Mouse (Mus musculus): ENCODE data around the gene Camta2. TPM values are rescaled to one million over a fixed set of nuclear protein-coding genes. Genes with fewer than 3 reads are reported as not detected.

Camta2 gene
- polyA plus RNA-seq, 1 experiment from 2014 or later = 3.3 TPM

DNA sequence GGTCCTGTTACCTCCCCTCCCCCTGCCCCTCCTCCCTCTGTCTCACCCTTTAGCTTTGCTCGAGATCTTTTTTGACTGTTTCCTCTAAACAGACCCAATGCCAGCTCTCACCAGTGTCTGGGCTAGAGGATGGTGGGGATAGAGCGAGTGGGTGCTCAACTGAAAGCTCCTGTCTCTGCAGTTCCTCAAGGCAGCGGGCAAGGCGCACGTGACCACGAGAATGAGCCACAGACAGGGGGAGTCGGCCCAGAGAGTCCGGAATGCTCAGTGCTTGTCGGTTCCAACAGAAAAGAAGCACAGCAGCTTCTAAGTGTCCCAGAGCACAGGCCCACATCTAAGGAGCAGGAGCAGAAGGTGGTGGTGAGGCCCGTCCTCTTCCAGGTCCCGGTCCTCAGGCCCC, 13.4 kb downstream of the Camta2 start:
- 55% methylated on average over 11 of the region's 11 CpGs for WGBS (ENCODE audit: insufficient replicate concordance)
- ATAC-seq (ENCODE audit: insufficient read depth) = no peak
- H3K9ac ChIP-seq = no peak overlapping the region
- H3K4me2 ChIP-seq = no peak overlapping the region
- H3K4me1 ChIP-seq (replicated peaks) = peaks cover 32% of the 10 kb centered on the region
- H3K9me3 ChIP-seq (replicated peaks) = no peaks in the 10 kb centered on the region
- no peak overlapping the region for H3K4me3 ChIP-seq (replicated peaks)
- peaks cover 23% of the 10 kb centered on the region; the same call in 1 of the 2 replicates for H3K36me3 ChIP-seq (replicated peaks)
- H3K27me3 ChIP-seq = no peaks in the 10 kb centered on the region
- H3K27ac ChIP-seq (replicated peaks) = no peak overlapping the region

DNA sequence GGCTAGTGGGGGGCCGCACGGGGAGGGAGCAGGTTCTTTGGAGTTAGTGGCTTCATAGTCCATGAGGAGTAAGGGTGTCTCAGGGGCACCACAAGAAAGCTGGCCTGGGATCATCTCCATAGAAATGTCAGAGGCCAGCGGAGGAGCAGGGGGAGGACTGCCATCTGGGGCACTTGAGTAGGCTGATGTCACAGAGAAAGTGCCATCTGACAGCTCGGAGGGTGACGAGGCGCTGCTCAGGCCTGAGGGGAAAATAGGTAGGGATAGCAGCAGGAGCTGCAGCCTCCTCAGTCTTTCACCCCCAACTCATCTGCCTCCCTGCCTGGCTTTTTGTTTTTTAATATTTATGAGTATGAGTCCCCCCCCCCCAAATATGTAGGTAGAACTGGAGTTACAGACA, 13.9 kb downstream of the Camta2 start:
- 85% methylated on average over 6 of the region's 6 CpGs for WGBS (ENCODE audit: insufficient replicate concordance)
- H3K4me1 ChIP-seq (replicated peaks) = peaks cover 28% of the 10 kb centered on the region
- no peaks in the 10 kb centered on the region for H3K9me3 ChIP-seq (replicated peaks)
- no peak overlapping the region for H3K4me2 ChIP-seq
- no peak overlapping the region for H3K9ac ChIP-seq
- no peak for ATAC-seq (ENCODE audit: insufficient read depth)
- no peak overlapping the region for H3K4me3 ChIP-seq (replicated peaks)
- H3K27ac ChIP-seq (replicated peaks) = no peak overlapping the region
- H3K27me3 ChIP-seq = no peaks in the 10 kb centered on the region
- peaks cover 23% of the 10 kb centered on the region; the same call in 1 of the 2 replicates for H3K36me3 ChIP-seq (replicated peaks)

DNA sequence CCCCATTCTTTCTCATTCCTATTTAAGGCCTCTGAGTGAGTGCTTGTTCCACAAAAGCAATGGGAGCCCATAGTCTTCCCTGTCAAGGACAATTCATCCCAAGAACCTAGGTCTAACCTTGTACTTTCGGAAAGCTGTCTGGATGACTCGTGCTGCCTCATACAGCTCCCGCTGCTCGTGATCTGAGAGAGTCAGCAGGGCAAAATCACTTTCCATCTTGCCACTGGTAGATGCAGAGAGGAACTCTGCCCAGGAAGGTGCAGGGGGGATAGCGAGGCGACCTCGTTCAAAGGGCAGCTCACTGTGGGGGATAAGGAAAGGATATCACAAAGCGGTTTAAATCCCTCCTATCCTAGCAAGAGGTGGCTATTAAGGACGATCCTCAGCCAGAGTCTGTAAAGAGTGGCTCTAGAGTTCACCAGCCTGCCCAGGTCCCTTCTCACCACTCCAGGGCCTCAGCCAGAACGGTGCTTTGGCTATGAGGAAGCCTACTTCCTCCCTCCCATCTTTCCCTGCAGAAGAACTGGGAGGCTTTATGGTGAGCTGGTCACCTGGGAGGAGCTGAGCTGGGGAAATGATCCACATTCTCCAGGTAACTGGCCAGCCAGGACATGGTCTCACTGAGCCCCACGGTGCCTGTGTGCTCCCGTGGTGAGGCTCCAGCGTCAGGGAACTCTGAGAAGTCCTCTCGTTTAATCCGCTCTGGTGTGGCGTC, 16.4 kb downstream of the Camta2 start:
- 76% methylated on average over 16 of the region's 16 CpGs for WGBS (ENCODE audit: insufficient replicate concordance)
- no peak for ATAC-seq (ENCODE audit: insufficient read depth)
- H3K27ac ChIP-seq (replicated peaks) = no peak overlapping the region
- H3K9ac ChIP-seq = no peak overlapping the region
- peaks cover 24% of the 10 kb centered on the region; the same call in 1 of the 2 replicates for H3K36me3 ChIP-seq (replicated peaks)
- H3K4me1 ChIP-seq (replicated peaks) = peaks cover 41% of the 10 kb centered on the region
- H3K4me3 ChIP-seq (replicated peaks) = no peak overlapping the region
- H3K27me3 ChIP-seq = no peaks in the 10 kb centered on the region
- H3K4me2 ChIP-seq = no peak overlapping the region
- no peaks in the 10 kb centered on the region for H3K9me3 ChIP-seq (replicated peaks)

DNA sequence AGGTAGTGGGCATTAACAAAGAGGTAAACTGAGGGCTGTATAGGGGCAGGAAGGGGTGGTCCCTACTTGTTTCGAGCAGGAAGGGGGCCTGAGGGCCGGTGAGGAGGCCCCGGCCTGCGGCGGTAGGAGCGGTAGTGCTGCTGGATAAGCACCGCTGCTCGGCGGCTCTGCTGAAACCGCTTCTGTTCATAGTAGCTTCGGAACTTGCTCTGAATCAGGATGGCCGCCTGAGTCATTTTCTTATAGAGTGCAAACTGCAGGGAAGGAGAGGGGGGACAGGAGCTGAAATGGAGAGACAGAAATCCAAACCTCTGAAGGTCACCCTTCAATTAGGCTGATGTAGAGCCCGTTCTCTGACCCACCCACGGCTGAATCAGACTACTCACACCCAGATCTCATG, 17.4 kb downstream of the Camta2 start:
- 55% methylated on average over 14 of the region's 14 CpGs for WGBS (ENCODE audit: insufficient replicate concordance)
- Histone ChIP-seq H3K4me3 (replicated peaks) (peak overlapping the region; percentile 79), H3K27me3 (no peaks in the 10 kb centered on the region), H3K4me2 (peak overlapping the region; percentile 98), H3K36me3 (replicated peaks) (peaks cover 26% of the 10 kb centered on the region; the same call in 1 of the 2 replicates), H3K9me3 (replicated peaks) (no peaks in the 10 kb centered on the region), H3K27ac (replicated peaks) (peak overlapping the region; percentile 98), H3K9ac (peak overlapping the region; percentile 78), H3K4me1 (replicated peaks) (peaks cover 47% of the 10 kb centered on the region)
- ATAC-seq (ENCODE audit: insufficient read depth) = no peak

DNA sequence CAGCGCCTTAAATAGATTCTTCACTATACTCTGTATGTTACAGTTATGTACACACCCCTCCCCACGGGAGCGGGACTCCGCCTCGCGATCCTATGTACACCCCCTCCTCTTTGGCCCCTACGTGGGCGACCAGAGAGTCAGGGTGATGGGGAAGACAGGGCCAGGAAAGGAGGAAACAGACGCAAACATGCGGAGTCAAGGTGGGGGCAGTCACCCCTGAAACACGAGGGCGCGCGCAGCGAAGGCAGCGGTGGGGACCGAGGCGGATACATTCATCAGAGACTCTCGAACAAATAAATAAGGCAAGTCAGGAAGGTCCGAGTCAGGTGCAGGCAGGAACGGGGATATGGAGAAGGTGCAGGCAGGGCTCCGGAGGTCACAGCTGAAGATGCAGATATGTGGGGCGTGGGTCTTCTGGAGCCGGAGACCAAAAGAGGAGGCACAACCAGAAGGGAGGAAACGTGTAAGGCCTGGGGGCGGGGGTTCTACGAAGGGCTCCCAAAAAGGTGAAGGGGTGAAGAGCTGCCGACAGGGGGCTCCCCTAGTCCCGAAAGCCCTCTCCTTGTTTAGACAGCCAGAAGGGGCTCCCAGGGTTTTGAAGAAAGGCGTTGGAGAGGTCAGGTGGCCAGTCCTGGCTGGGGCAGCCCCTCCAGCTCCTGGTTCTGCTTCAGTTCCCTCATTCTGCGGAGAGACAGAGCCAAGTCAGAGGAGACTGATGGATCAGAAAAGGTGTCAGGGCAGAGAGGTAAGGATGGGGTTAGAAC, 18.1 kb downstream of the Camta2 start:
- ATAC-seq (ENCODE audit: insufficient read depth) = peak; percentile 0; the same call in 1 of the 2 replicates
- Histone ChIP-seq H3K27me3 (no peaks in the 10 kb centered on the region), H3K9ac (peak overlapping the region; percentile 78), H3K4me2 (peak overlapping the region; percentile 98), H3K9me3 (replicated peaks) (no peaks in the 10 kb centered on the region), H3K27ac (replicated peaks) (peak overlapping the region; percentile 98), H3K4me1 (replicated peaks) (peaks cover 47% of the 10 kb centered on the region), H3K36me3 (replicated peaks) (peaks cover 33% of the 10 kb centered on the region), H3K4me3 (replicated peaks) (peak overlapping the region; percentile 79)
- WGBS (ENCODE audit: insufficient replicate concordance) = under 1% methylated on average over 31 of the region's 31 CpGs

DNA sequence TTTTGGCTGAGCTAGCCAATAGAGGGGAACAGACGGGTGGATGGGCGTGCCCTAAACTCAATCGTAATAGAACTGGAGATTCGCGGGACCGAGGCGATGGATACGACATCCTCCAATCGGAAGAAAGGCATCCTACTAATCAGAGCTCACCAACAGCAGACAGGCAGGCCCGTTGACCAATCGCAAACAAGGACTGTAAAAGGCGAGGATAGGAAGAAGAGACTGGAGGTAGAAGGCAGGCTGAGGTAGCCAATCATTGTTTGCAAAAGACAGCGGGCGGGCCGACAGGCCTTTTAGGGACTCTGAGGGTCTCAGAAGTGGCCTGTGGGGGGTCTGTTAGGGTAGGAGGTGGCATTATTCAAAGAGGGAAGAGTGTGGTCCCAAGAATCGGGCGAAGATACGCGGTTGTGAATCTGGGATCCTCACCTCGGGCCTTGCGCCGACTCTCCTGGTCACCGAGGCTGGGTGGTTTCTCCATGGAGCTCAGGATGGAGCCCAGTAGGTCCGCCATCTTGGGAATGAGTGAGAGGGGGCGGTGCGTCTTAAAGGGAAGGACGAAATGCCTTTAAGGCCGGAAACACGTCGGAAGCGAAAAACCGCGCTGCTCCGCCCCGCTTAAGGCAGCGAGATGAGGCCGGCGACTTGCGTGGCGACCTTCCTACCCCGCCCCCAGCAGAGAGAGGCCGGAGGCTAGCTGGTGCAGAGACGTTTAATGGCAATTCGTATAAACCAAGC, 19.0 kb downstream of the Camta2 start, which contains the start of gene Spag7:
Gene Spag7 (minus strand): TSS at position 646 of the 735 bp plus-strand sequence.
- H3K9me3 ChIP-seq (replicated peaks) = no peaks in the 10 kb centered on the region
- H3K9ac ChIP-seq = peak within 1 kb of the TSS; percentile 78
- under 1% methylated on average over 44 of the region's 44 CpGs for WGBS (ENCODE audit: insufficient replicate concordance)
- H3K27ac ChIP-seq (replicated peaks) = peak within 1 kb of the TSS; percentile 98
- peak within 1 kb of the TSS; percentile 98 for H3K4me2 ChIP-seq
- peaks cover 47% of the 10 kb centered on the region for H3K4me1 ChIP-seq (replicated peaks)
- H3K27me3 ChIP-seq = no peaks in the 10 kb centered on the region
- peak within 1 kb of the TSS; percentile 79 for H3K4me3 ChIP-seq (replicated peaks)
- peaks cover 38% of the 10 kb centered on the region for H3K36me3 ChIP-seq (replicated peaks)
- peak; percentile 92 for ATAC-seq (ENCODE audit: insufficient read depth)

DNA sequence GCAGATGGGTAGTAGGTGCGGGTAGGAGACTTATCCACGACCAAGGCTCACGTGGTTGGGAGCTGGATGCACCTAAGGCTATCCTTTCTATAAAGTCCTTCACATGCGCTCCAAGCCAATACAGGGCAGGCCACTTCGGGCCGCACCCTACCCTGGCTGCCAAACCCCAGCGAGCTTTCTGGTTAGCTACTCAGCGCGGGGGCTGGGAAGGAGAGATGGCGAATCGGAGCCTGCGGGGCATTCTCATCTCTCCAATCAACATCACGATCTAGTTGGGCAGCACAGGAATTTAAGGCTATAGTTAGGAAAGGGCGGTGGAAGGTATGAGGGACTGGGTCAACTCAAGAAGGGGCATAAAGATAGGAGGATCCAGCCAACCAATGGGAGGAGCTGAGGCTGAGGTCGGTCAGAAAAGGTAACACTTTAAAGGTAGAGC, 19.6 kb downstream of the Camta2 start:
- peak overlapping the region; percentile 98 for H3K4me2 ChIP-seq
- peaks cover 41% of the 10 kb centered on the region for H3K36me3 ChIP-seq (replicated peaks)
- peaks cover 47% of the 10 kb centered on the region for H3K4me1 ChIP-seq (replicated peaks)
- peak overlapping the region; percentile 78 for H3K9ac ChIP-seq
- peak; percentile 67 for ATAC-seq (ENCODE audit: insufficient read depth)
- H3K9me3 ChIP-seq (replicated peaks) = no peaks in the 10 kb centered on the region
- peak overlapping the region; percentile 79 for H3K4me3 ChIP-seq (replicated peaks)
- 2% methylated on average over 15 of the region's 15 CpGs for WGBS (ENCODE audit: insufficient replicate concordance)
- no peaks in the 10 kb centered on the region for H3K27me3 ChIP-seq
- H3K27ac ChIP-seq (replicated peaks) = peak overlapping the region; percentile 98

DNA sequence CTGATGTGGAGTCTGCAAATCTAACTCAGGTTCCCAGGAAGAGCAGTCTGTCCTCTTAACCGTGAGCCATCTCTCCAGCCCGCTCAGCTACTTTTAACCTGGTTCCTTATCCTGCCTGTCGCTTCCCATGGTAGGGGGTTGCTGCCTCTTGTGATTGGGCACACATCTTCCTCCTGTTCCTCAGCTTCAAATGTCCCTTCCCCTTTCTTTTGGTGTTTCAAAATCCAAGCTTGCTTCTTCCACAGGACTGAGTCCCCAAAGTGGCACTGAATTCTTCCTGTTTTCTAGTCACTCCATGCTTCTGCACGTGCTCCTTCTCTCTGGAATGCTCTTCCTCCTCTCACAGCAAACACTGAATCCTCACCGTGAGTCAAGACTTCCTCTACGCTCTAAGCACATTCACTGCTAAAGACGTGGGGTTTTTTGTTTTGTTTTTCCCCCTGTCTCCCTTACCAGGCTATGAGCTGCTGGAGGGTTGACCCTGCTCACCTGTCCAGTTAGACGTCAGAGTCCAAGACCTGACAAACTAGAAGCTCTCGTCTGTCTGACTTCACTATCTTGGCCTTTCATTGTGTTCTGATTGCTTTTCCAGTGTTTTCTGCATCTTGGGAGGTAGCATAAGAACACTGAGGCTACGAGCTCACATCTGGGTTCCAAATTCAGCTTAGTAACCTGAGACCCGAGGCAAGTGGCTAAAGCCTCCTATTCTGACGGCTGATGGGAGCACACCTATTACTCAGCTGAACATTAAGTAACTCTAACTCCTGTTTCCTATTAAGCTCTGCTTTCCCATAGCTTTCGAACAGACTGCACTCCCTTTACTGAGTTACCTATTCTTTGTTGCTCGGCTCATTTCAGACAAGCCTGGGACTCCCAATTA, 20.4 kb downstream of the Camta2 start:
- Histone ChIP-seq H3K4me1 (replicated peaks) (peaks cover 47% of the 10 kb centered on the region), H3K4me3 (replicated peaks) (peak overlapping the region; percentile 79), H3K27ac (replicated peaks) (peak overlapping the region; percentile 98), H3K36me3 (replicated peaks) (peaks cover 49% of the 10 kb centered on the region), H3K9ac (peak overlapping the region; percentile 78), H3K27me3 (no peaks in the 10 kb centered on the region), H3K9me3 (replicated peaks) (no peaks in the 10 kb centered on the region), H3K4me2 (peak overlapping the region; percentile 98)
- ATAC-seq (ENCODE audit: insufficient read depth) = no peak
- WGBS (ENCODE audit: insufficient replicate concordance) = 62% methylated on average over 14 of the region's 14 CpGs

DNA sequence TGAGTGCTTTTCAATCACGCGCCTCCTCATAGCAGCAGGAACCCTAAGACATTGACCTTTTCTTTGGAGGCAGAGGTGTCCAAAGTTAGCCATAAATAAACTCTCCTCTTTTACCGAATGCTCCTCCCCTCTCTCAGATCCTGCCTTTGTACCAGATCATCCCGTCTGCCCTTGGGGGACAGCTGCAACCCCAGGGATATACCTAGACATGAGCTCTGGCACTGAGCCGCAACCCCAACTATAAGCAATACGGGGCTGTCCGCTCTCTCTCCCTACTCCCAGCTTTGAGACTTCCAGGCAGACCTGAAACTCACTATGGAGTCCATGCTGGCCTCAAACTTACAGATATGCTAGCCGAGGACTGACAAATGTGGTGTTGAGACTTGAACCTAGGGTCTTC, 21.2 kb downstream of the Camta2 start:
- H3K27ac ChIP-seq (replicated peaks) = 0 out of 2 replicates have a peak overlapping the region, but pooled peaks have one; percentile 19
- peaks cover 45% of the 10 kb centered on the region for H3K4me1 ChIP-seq (replicated peaks)
- no peak for ATAC-seq (ENCODE audit: insufficient read depth)
- no peaks in the 10 kb centered on the region for H3K9me3 ChIP-seq (replicated peaks)
- H3K4me3 ChIP-seq (replicated peaks) = no peak overlapping the region
- no peaks in the 10 kb centered on the region for H3K27me3 ChIP-seq
- 89% methylated on average over 8 of the region's 8 CpGs for WGBS (ENCODE audit: insufficient replicate concordance)
- peaks cover 54% of the 10 kb centered on the region for H3K36me3 ChIP-seq (replicated peaks)
- no peak overlapping the region; the same call in 1 of the 2 replicates for H3K9ac ChIP-seq
- H3K4me2 ChIP-seq = peak overlapping the region; percentile 98; the same call in 1 of the 2 replicates

DNA sequence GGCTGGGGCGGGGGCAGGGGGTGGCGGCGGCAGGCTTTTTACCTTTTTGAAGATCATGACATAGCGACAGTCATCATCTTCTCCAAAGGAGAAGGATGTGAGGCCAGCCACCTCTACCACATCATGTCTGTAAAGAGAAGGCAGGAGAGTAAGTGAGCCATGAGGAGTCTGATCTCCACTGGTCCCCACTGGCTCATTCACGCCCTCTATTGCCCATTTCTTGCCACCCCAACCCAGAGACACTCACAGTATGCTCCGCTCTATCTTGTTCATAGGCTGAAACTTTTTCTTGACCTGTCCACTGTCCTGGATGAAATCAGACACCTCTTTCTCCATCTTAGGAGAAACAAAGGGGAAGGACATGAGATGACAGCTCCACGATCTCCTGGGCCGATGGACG, 23.2 kb downstream of the Camta2 start:
- H3K4me2 ChIP-seq = no peak overlapping the region
- H3K9ac ChIP-seq = no peak overlapping the region
- 89% methylated on average over 9 of the region's 9 CpGs for WGBS (ENCODE audit: insufficient replicate concordance)
- peaks cover 29% of the 10 kb centered on the region for H3K4me1 ChIP-seq (replicated peaks)
- ATAC-seq (ENCODE audit: insufficient read depth) = no peak
- no peaks in the 10 kb centered on the region for H3K9me3 ChIP-seq (replicated peaks)
- H3K27ac ChIP-seq (replicated peaks) = no peak overlapping the region
- H3K4me3 ChIP-seq (replicated peaks) = no peak overlapping the region
- no peaks in the 10 kb centered on the region for H3K27me3 ChIP-seq
- peaks cover 52% of the 10 kb centered on the region for H3K36me3 ChIP-seq (replicated peaks)
